Mouse (Mus musculus): Measurements from ENCODE around the gene Selenoi.

GRCm38 (mm10) chr5:30215970-30216369 lies 16.4 kb upstream of the Selenoi start:
- no peak for TF ChIP-seq POLR2A (IDR thresholded peaks at IDR 0.05; ENCODE audit: insufficient read depth, low read depth, low read length)
- TF ChIP-seq EP300 (IDR thresholded peaks at IDR 0.05; ENCODE audit: insufficient read depth, low read depth, low read length): no peak
- no peak for TF ChIP-seq CTCF (IDR thresholded peaks at IDR 0.05)

All from heart, adult 2 months (tissue).